Mouse (Mus musculus) ES-E14 (cell line): ENCODE results near the gene R3hdm4. TPM values are rescaled to one million over a fixed set of nuclear protein-coding genes. Genes with fewer than 3 reads are reported as not detected.

Experiments
- DNase-seq: peaks from one replicate; pipeline ENCODE4 v3.0.0-alpha.2; 2013; ENCODE audit warnings: low read depth, low spot score
- H3K27ac ChIP-seq: 2 replicates; pipeline ENCODE4 v1.5.1; 2012; ENCODE audit warnings: low read depth, mild to moderate bottlenecking, low read length, moderate library complexity, mixed read lengths; ENCODE audit not compliant: poor library complexity, insufficient read depth, severe bottlenecking
- H3K36me3 ChIP-seq: 2 replicates; pipeline ENCODE4 v1.6.1; 2012; ENCODE audit warnings: mild to moderate bottlenecking, low read length, moderate library complexity, mixed read lengths; ENCODE audit not compliant: control insufficient read depth, poor library complexity, insufficient read depth, severe bottlenecking
- H3K4me1 ChIP-seq, 2 experiments: fragments of 150-350 bp in 1 of 2; sonication (generic) in 1 of 2; 2 replicates each; pipeline ENCODE4 v1.6.1; 2012; ENCODE audit warnings: low read length in 2 of 2, mild to moderate bottlenecking in 1 of 2, mixed read lengths in 1 of 2; ENCODE audit not compliant: control insufficient read depth in 2 of 2, insufficient read depth in 2 of 2, poor library complexity in 1 of 2
- H3K4me3 ChIP-seq, 2 experiments: fragments of 150-350 bp in 1 of 2; sonication (generic) in 1 of 2; 2 replicates each; pipeline ENCODE4 v1.5.1; 2012; ENCODE audit warnings: low read length in 2 of 2, low read depth in 1 of 2, mild to moderate bottlenecking in 1 of 2, mixed read lengths in 1 of 2; ENCODE audit not compliant: insufficient read depth in 1 of 2, poor library complexity in 1 of 2, severe bottlenecking in 1 of 2
- H3K9ac ChIP-seq: 2 replicates; pipeline ENCODE4 v1.6.1; 2012; ENCODE audit warnings: low read depth, mild to moderate bottlenecking, low read length, mixed read lengths; ENCODE audit not compliant: poor library complexity, insufficient read depth, severe bottlenecking
- H3K9me3 ChIP-seq: fragments of 150-350 bp; sonication (generic); 2 replicates; pipeline ENCODE4 v1.6.1; 2012; ENCODE audit warnings: low read depth, mild to moderate bottlenecking, low read length; ENCODE audit not compliant: control insufficient read depth, insufficient read depth
- CHD2 ChIP-seq: IDR thresholded peaks from 2 replicates; pipeline ENCODE4 v1.6.1; 2014; ENCODE audit warnings: mild to moderate bottlenecking, low read depth, low read length, inconsistent platforms
- HCFC1 ChIP-seq: IDR thresholded peaks from 2 replicates; pipeline ENCODE4 v1.6.1; 2012; ENCODE audit warnings: low read length, inconsistent platforms, borderline replicate concordance; ENCODE audit not compliant: insufficient read depth
- MAFK ChIP-seq: IDR thresholded peaks from 2 replicates; pipeline ENCODE4 v1.6.1; 2014; ENCODE audit warnings: mild to moderate bottlenecking, low read depth, low read length, inconsistent platforms; ENCODE audit not compliant: insufficient read depth
- ZC3H11A ChIP-seq: IDR thresholded peaks from 2 replicates; pipeline ENCODE4 v1.6.1; 2012; ENCODE audit warnings: low read depth, mild to moderate bottlenecking, inconsistent platforms, low read length, borderline replicate concordance
- ZNF384 ChIP-seq: IDR thresholded peaks from 2 replicates; pipeline ENCODE4 v1.6.1; 2012; ENCODE audit warnings: low read depth, low read length, inconsistent platforms
- in situ Hi-C, 2 experiments: fragments of 600-800 bp; cut with MboI; formaldehyde crosslinking; loops; one replicate each; pipeline ENCODE4 v1.15.1; 2025; ENCODE audit warnings: low sequenced_read_pairs in 2 of 2, inconsistent platforms in 1 of 2; ENCODE audit not compliant: unreplicated experiment in 2 of 2
- total RNA-seq: library from RNA; depleted of rRNA; stranded (reverse); fragments of 300-350 nt; gene quantifications from 2 replicates; pipeline ENCODE4 v1.2.3, GENCODE M21; 2012

Gene R3hdm4
- total RNA-seq, 1 experiment: 24.0 TPM

- H3K36me3 ChIP-seq: no peaks in the 10 kb centered on the region
- H3K27ac ChIP-seq: no peak overlapping the region
- no peak overlapping the region for H3K9ac ChIP-seq
- in situ Hi-C loops: no loop called here
- H3K4me1 ChIP-seq: peaks cover 0 to 1% of the 10 kb centered on the region in 2 experiments; a peak in 1 of 4 replicates
- no peak for TF ChIP-seq MAFK
- no peak for TF ChIP-seq ZNF384
- TF ChIP-seq HCFC1: no peak
- no peak for TF ChIP-seq CHD2
- no peak for TF ChIP-seq ZC3H11A
- no peak for DNase-seq
- H3K9me3 ChIP-seq: no peaks in the 10 kb centered on the region
- no peak overlapping the region; a peak in 1 of 4 replicates for H3K4me3 ChIP-seq
Measured at GRCm38 (mm10) chr10:79934794-79935569, 14.0 kb upstream of the R3hdm4 start.

- H3K27ac ChIP-seq: no peak overlapping the region
- no peak overlapping the region for H3K9ac ChIP-seq
- no peak overlapping the region for H3K4me3 ChIP-seq
- no peaks in the 10 kb centered on the region for H3K36me3 ChIP-seq
- peaks cover 0 to 1% of the 10 kb centered on the region in 2 experiments; a peak in 1 of 4 replicates for H3K4me1 ChIP-seq
- TF ChIP-seq MAFK: no peak
- TF ChIP-seq ZC3H11A: no peak
- DNase-seq: no peak
- in situ Hi-C loops: no loop called here
- no peaks in the 10 kb centered on the region for H3K9me3 ChIP-seq
Measured at GRCm38 (mm10) chr10:79934272-79934721, 13.3 kb upstream of the R3hdm4 start.

GRCm38 (mm10) chr10:79933861-79934260 is 12.9 kb upstream of the R3hdm4 start:
- peaks cover 0 to 4% of the 10 kb centered on the region in 2 experiments; a peak in 1 of 4 replicates for H3K4me1 ChIP-seq
- in situ Hi-C loops: no loop called here
- H3K9ac ChIP-seq: no peak overlapping the region
- no peak overlapping the region for H3K4me3 ChIP-seq
- no peak for DNase-seq
- H3K9me3 ChIP-seq: no peaks in the 10 kb centered on the region
- H3K36me3 ChIP-seq: no peaks in the 10 kb centered on the region
- H3K27ac ChIP-seq: no peak overlapping the region
- TF ChIP-seq ZNF384: no peak
- no peak for TF ChIP-seq ZC3H11A

GRCm38 (mm10) chr10:79933145-79933679 is 12.2 kb upstream of the R3hdm4 start:
- no peaks in the 10 kb centered on the region for H3K9me3 ChIP-seq
- DNase-seq: no peak
- no peak overlapping the region for H3K27ac ChIP-seq
- in situ Hi-C loops: no loop called here
- no peak for TF ChIP-seq ZC3H11A
- no peak for TF ChIP-seq MAFK
- no peak for TF ChIP-seq CHD2
- no peak for TF ChIP-seq ZNF384
- no peak for TF ChIP-seq HCFC1
- H3K4me1 ChIP-seq: peaks cover 0 to 6% of the 10 kb centered on the region in 2 experiments; a peak in 1 of 4 replicates
- no peak overlapping the region for H3K4me3 ChIP-seq
- H3K9ac ChIP-seq: no peak overlapping the region
- no peaks in the 10 kb centered on the region for H3K36me3 ChIP-seq

GRCm38 (mm10) chr10:79932736-79933135 is 11.7 kb upstream of the R3hdm4 start:
- TF ChIP-seq ZC3H11A (no peak), HCFC1 (no peak), ZNF384 (no peak), MAFK (no peak), CHD2 (no peak)
- H3K9me3 ChIP-seq: no peaks in the 10 kb centered on the region
- no peaks in the 10 kb centered on the region for H3K36me3 ChIP-seq
- in situ Hi-C loops: no loop called here
- DNase-seq: no peak
- H3K9ac ChIP-seq: no peak overlapping the region
- H3K4me3 ChIP-seq: no peak overlapping the region
- peaks cover 0 to 6% of the 10 kb centered on the region in 2 experiments; a peak in 1 of 4 replicates for H3K4me1 ChIP-seq
- H3K27ac ChIP-seq: no peak overlapping the region
